Mouse (Mus musculus) liver, embryonic 15.5 days (tissue): ENCODE data around the gene Lrrc4b. TPM values are rescaled to one million over a fixed set of nuclear protein-coding genes. Genes with fewer than 3 reads are reported as not detected.
A peak's percentile ranks its signal among the peaks of the same experiment; 100 is the strongest.

ENCODE experiments used
- ATAC-seq: fragments of 200-750 bp; cut with Nextera tagmentation; 2 replicates; pipeline ENCODE4 v1.8.0; 2017; ENCODE audit warnings: moderate number of reproducible peaks, mild to moderate bottlenecking, moderate library complexity; ENCODE audit not compliant: insufficient read depth
- H3K27ac ChIP-seq: fragments of 300-500 bp; sonication (generic); replicated peaks from 2 replicates; pipeline ENCODE4 v1.5.1; 2015; ENCODE audit warnings: mild to moderate bottlenecking, inconsistent platforms
- H3K27me3 ChIP-seq: fragments of 300-500 bp; sonication (generic); 2 replicates; pipeline ENCODE4 v1.6.1; 2015; ENCODE audit warnings: mild to moderate bottlenecking, inconsistent platforms
- H3K36me3 ChIP-seq: fragments of 300-500 bp; sonication (generic); replicated peaks from 2 replicates; pipeline ENCODE4 v1.6.1; 2015; ENCODE audit warnings: moderate library complexity, mild to moderate bottlenecking, inconsistent platforms
- H3K4me1 ChIP-seq: fragments of 300-500 bp; sonication (generic); replicated peaks from 2 replicates; pipeline ENCODE4 v1.6.1; 2015; ENCODE audit warnings: inconsistent platforms
- H3K4me2 ChIP-seq: fragments of 300-500 bp; sonication (generic); 2 replicates; pipeline ENCODE4 v1.6.1; 2015; ENCODE audit warnings: moderate library complexity, mild to moderate bottlenecking, inconsistent platforms
- H3K4me3 ChIP-seq: fragments of 300-500 bp; sonication (generic); replicated peaks from 2 replicates; pipeline ENCODE4 v1.5.1; 2015; ENCODE audit warnings: mild to moderate bottlenecking, inconsistent platforms
- H3K9ac ChIP-seq: fragments of 300-500 bp; sonication (generic); 2 replicates; pipeline ENCODE4 v1.6.1; 2015; ENCODE audit warnings: moderate library complexity, mild to moderate bottlenecking, inconsistent platforms
- H3K9me3 ChIP-seq: fragments of 300-500 bp; sonication (generic); replicated peaks from 2 replicates; pipeline ENCODE4 v1.6.1; 2016; ENCODE audit warnings: inconsistent platforms
- WGBS: fragments of 180-500 bp; shearing (Covaris S2); methylation state at CpG from one replicate; pipeline ENCODE4 v1.1.7; 2015; ENCODE audit warnings: mixed read lengths; ENCODE audit not compliant: insufficient replicate concordance; 5-methylcytosine and 5-hydroxymethylcytosine counted together
- polyA plus RNA-seq: library from polyadenylated mRNA; unstranded; fragments of >200 nt; fragmentation: Nextera tagmentation; extraction: Ambion mirVana; gene quantifications from 2 replicates; pipeline ENCODE4 v1.2.1, GENCODE M21; 2015

Gene Lrrc4b
- polyA plus RNA-seq, 1 experiment from 2014 or later: not detected

- Histone ChIP-seq H3K9me3 (no peaks in the 10 kb centered on the region), H3K36me3 (peaks cover 60% of the 10 kb centered on the region), H3K4me3 (no peak overlapping the region), H3K27ac (no peak overlapping the region), H3K27me3 (no peaks in the 10 kb centered on the region), H3K9ac (no peak overlapping the region), H3K4me1 (peaks cover 28% of the 10 kb centered on the region), H3K4me2 (no peak overlapping the region)
- ATAC-seq: no peak
- 87% methylated on average over 21 of the region's 21 CpGs for WGBS
Observed at GRCm38 (mm10) chr7:44492166-44492826, 63.5 kb downstream of the Lrrc4b start.

DNA sequence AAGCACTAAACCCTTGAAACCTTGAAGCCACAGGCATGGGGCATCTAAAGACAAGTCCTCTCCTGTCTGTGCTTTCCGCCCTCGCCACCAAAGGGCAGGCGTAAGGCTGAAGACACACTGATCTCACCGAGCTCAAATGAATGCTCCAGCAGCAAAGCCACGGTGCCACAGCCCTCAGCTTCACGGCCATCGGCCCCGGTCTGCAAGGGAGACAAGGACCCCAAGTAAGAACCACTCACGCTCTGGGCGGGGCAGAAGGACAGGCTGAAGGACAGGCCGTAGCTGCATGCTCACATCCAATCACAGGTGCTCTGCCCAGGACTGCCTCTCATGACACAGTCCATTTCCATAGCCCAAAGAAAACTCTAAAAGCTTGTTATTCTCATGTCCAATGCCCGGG is 65.9 kb downstream of the Lrrc4b start:
- Histone ChIP-seq H3K36me3 (peaks cover 50% of the 10 kb centered on the region), H3K4me1 (peaks cover 46% of the 10 kb centered on the region), H3K9me3 (no peaks in the 10 kb centered on the region), H3K4me3 (peak overlapping the region; percentile 84), H3K9ac (no peak overlapping the region), H3K27me3 (peaks cover 8% of the 10 kb centered on the region), H3K4me2 (peak overlapping the region; percentile 95), H3K27ac (no peak overlapping the region)
- no peak for ATAC-seq
- WGBS: 88% methylated on average over 12 of the region's 12 CpGs

GRCm38 (mm10) chr7:44495086-44495485 is 66.3 kb downstream of the Lrrc4b start:
- Histone ChIP-seq H3K9me3 (no peaks in the 10 kb centered on the region), H3K36me3 (peaks cover 46% of the 10 kb centered on the region), H3K9ac (peak overlapping the region; percentile 89), H3K4me1 (peaks cover 46% of the 10 kb centered on the region), H3K4me2 (peak overlapping the region; percentile 95), H3K4me3 (peak overlapping the region; percentile 84), H3K27me3 (peaks cover 12% of the 10 kb centered on the region), H3K27ac (peak overlapping the region; percentile 98; the same call in 1 of the 2 replicates)
- ATAC-seq: no peak
- 80% methylated on average over 7 of the region's 7 CpGs for WGBS

GRCm38 (mm10) chr7:44495992-44496770 is 67.4 kb downstream of the Lrrc4b start, which contains the start of the genes Emc10 and Fam71e1:
Gene Emc10, minus strand, starts transcription at chr7:44496529.
Gene Fam71e1, plus strand, starts transcription at chr7:44496581.
- peak within 1 kb of the TSS; percentile 95 for H3K4me2 ChIP-seq
- WGBS: under 1% methylated on average over 58 of the region's 58 CpGs
- H3K27ac ChIP-seq: peak within 1 kb of the TSS; percentile 98
- peaks cover 20% of the 10 kb centered on the region for H3K27me3 ChIP-seq
- peaks cover 35% of the 10 kb centered on the region for H3K36me3 ChIP-seq
- H3K9ac ChIP-seq: peak within 1 kb of the TSS; percentile 89
- ATAC-seq: peak; percentile 94
- peak within 1 kb of the TSS; percentile 84 for H3K4me3 ChIP-seq
- H3K9me3 ChIP-seq: no peaks in the 10 kb centered on the region
- peaks cover 46% of the 10 kb centered on the region for H3K4me1 ChIP-seq

GRCm38 (mm10) chr7:44496771-44497109 is 67.9 kb downstream of the Lrrc4b start:
- peak overlapping the region; percentile 84 for H3K4me3 ChIP-seq
- H3K9me3 ChIP-seq: no peaks in the 10 kb centered on the region
- 2% methylated on average over 26 of the region's 26 CpGs for WGBS
- peak overlapping the region; percentile 95 for H3K4me2 ChIP-seq
- peaks cover 24% of the 10 kb centered on the region for H3K27me3 ChIP-seq
- H3K9ac ChIP-seq: peak overlapping the region; percentile 89
- peaks cover 51% of the 10 kb centered on the region for H3K4me1 ChIP-seq
- peaks cover 29% of the 10 kb centered on the region for H3K36me3 ChIP-seq
- peak overlapping the region; percentile 98 for H3K27ac ChIP-seq
- peak; percentile 62 for ATAC-seq

GRCm38 (mm10) chr7:44497361-44498055 is 68.7 kb downstream of the Lrrc4b start:
- Histone ChIP-seq H3K4me3 (peak overlapping the region; percentile 84), H3K36me3 (peaks cover 22% of the 10 kb centered on the region), H3K9ac (peak overlapping the region; percentile 89), H3K4me2 (peak overlapping the region; percentile 95), H3K27ac (peak overlapping the region; percentile 98), H3K9me3 (no peaks in the 10 kb centered on the region), H3K27me3 (peaks cover 24% of the 10 kb centered on the region), H3K4me1 (peaks cover 51% of the 10 kb centered on the region)
- 79% methylated on average over 10 of the region's 10 CpGs for WGBS
- ATAC-seq: no peak

DNA sequence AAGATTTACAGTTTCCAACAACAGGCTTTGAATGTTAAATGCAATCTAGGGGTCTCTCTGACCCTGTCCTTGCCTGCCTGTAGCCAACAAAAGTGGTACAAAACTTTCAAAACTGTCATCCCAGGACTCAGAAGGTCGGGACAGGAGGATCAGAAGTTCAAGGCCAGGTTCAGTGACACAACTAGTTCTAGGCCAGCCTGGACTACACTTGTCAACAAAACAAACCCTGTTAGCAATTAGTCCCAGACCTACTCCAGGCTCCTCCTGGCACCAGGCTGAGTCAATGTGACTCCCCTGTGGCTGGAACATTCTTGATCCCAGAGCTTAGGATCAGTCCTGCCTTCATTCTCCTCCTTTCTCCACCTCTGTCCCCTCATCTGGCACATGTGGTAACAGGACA is 70.1 kb downstream of the Lrrc4b start:
- H3K4me1 ChIP-seq: peaks cover 48% of the 10 kb centered on the region
- WGBS: 35% methylated on average over 1 of the region's 1 CpGs
- no peak overlapping the region for H3K9ac ChIP-seq
- no peak for ATAC-seq
- H3K27ac ChIP-seq: peak overlapping the region; percentile 98; the same call in 1 of the 2 replicates
- peaks cover 9% of the 10 kb centered on the region for H3K36me3 ChIP-seq
- H3K9me3 ChIP-seq: no peaks in the 10 kb centered on the region
- no peak overlapping the region for H3K4me2 ChIP-seq
- no peak overlapping the region for H3K4me3 ChIP-seq
- peaks cover 32% of the 10 kb centered on the region for H3K27me3 ChIP-seq

GRCm38 (mm10) chr7:44500046-44500445 is 71.2 kb downstream of the Lrrc4b start:
- ATAC-seq: no peak
- Histone ChIP-seq H3K36me3 (no peaks in the 10 kb centered on the region), H3K9ac (no peak overlapping the region), H3K4me2 (no peak overlapping the region), H3K4me1 (peaks cover 39% of the 10 kb centered on the region), H3K9me3 (no peaks in the 10 kb centered on the region), H3K27ac (no peak overlapping the region), H3K4me3 (no peak overlapping the region), H3K27me3 (peaks cover 32% of the 10 kb centered on the region)
- WGBS: 52% methylated on average over 20 of the region's 20 CpGs

- no peak for ATAC-seq
- Histone ChIP-seq H3K4me1 (peaks cover 29% of the 10 kb centered on the region), H3K27me3 (peaks cover 32% of the 10 kb centered on the region), H3K27ac (no peak overlapping the region), H3K4me3 (no peak overlapping the region), H3K9ac (no peak overlapping the region), H3K36me3 (no peaks in the 10 kb centered on the region), H3K4me2 (no peak overlapping the region), H3K9me3 (no peaks in the 10 kb centered on the region)
- 22% methylated on average over 5 of the region's 5 CpGs for WGBS
Observed at GRCm38 (mm10) chr7:44501563-44502115, 72.8 kb downstream of the Lrrc4b start.

GRCm38 (mm10) chr7:44507491-44507890 is 78.7 kb downstream of the Lrrc4b start:
- Histone ChIP-seq H3K27ac (no peak overlapping the region), H3K27me3 (peaks cover 43% of the 10 kb centered on the region), H3K36me3 (no peaks in the 10 kb centered on the region), H3K4me2 (no peak overlapping the region), H3K9ac (no peak overlapping the region), H3K4me3 (no peak overlapping the region), H3K4me1 (no peaks in the 10 kb centered on the region), H3K9me3 (no peaks in the 10 kb centered on the region)
- no peak for ATAC-seq
